Mouse (Mus musculus): ENCODE results near the gene Gm45783. TPM values are rescaled to one million over a fixed set of nuclear protein-coding genes. Genes with fewer than 3 reads are reported as not detected.
A peak's percentile ranks its signal among the peaks of the same experiment; 100 is the strongest.
"Not testable (repeated sequence)": the region's sequence is repeated elsewhere in the genome, so short reads cannot be mapped to it uniquely, and the experiment has no call there.

Gene Gm45783
- not detected for total RNA-seq (2021)

GRCm38 (mm10) chr7:7374431-7374830 lies at the start of gene Gm45783:
TSS of gene Gm45783 (minus strand) at chr7:7374573.
- DNase-seq; intact Hi-C loops (cut with DNase I): not testable (repeated sequence)

- intact Hi-C loops (cut with DNase I); DNase-seq: not testable (repeated sequence)
Observed at GRCm38 (mm10) chr7:7399603-7400002, 25.2 kb upstream of the Gm45783 start, which contains the start of gene Vmn2r31. TSS of gene Vmn2r31 (minus strand) at chr7:7399703.

- intact Hi-C loops (cut with DNase I); DNase-seq: not testable (repeated sequence)
Observed at GRCm38 (mm10) chr7:7337509-7337908, 36.9 kb downstream of the Gm45783 start, which contains the start of gene Vmn2r30. TSS of gene Vmn2r30 (minus strand) at chr7:7337609.

DNA sequence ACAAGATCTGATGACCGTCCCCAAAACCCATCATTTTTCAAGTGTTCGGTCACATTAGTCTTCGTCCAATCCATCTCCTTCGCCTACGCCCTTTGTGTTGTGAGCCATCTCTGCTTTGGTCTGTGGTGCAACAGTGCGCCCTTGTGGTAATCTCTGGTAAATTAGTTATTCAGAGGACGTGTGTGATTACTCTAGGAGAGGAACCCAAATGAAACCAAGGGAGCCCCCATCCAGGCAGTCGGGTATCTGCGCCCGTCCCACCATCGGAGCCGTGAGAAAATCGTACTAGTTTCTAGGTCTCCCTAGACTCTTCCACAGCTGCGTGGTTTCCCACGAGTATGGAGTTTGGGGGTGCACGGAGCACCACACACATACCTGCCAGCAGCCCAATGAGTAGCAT lies 78.8 kb downstream of the Gm45783 start:
- DNase-seq = no peak
- intact Hi-C loops (cut with DNase I) = loop anchor here (5.0 kb wide), 1 partner anchor 863 kb away; no protein-coding TSS in a partner anchor

Small RNAs within 50 kb of the gene (microRNA-seq; reads per million reads assigned to microRNA genes)
- 10.8 reads per million, percentile 26 among the genes with 10 or more reads in this experiment for gene Mir5620

Other genes starting within 250 kb of the Gm45783 start
- gene Zfp773, start 237.8 kb downstream of the Gm45783 start, total RNA-seq (2021) = 1 to 10 TPM; 5.1 TPM
- 1 to 10 TPM; 6.4 to 6.5 TPM for gene Zfp418, start 203.2 kb downstream of the Gm45783 start, total RNA-seq (2021)
- 1 to 10 TPM; 5.9 to 8.4 TPM for gene Zfp772, start 164.6 kb downstream of the Gm45783 start, total RNA-seq (2021)
- 1 to 10 TPM; 2.0 to 2.2 TPM for gene Vmn2r29, start 127.2 kb downstream of the Gm45783 start, total RNA-seq (2021)
- 10 to 100 TPM in 1 of 2 experiments, 1 to 10 TPM in 1; 6.8 to 13.2 TPM for gene Gm45844, start 96.3 kb downstream of the Gm45783 start, total RNA-seq (2021)
- 100 to 1,000 TPM; 178 to 182 TPM for gene Clcn4, start 73.7 kb downstream of the Gm45783 start, total RNA-seq (2021)
- under 1 TPM in 1 of 2 experiments, not detected in 1; 0.08 TPM for gene Vmn2r30, start 37.0 kb downstream of the Gm45783 start, total RNA-seq (2021)
- gene Vmn2r31, start 25.1 kb upstream of the Gm45783 start, total RNA-seq (2021) = not detected
- gene Vmn2r32, start 105.4 kb upstream of the Gm45783 start, total RNA-seq (2021) = not detected
- not detected for gene Vmn2r33, start 192.2 kb upstream of the Gm45783 start, total RNA-seq (2021)